Mouse (Mus musculus) urinary bladder, postnatal 36 days (tissue): ENCODE measurements at regions not wholly inside any gene's neighbourhood (a gene's known extent, or its start where the extent isn't known, plus 50 kb on each side); places are given as distances from the start of the nearest gene placed in this dataset.
A peak's percentile ranks its signal among the peaks of the same experiment; 100 is the strongest.

Experiments
- DNase-seq, 2 experiments: peaks; one replicate each; pipeline ENCODE4 v3.0.0; 2022; ENCODE audit warnings: low spot score in 2 of 2, mixed read lengths in 1 of 2

GRCm38 (mm10) chrX:52668679-52669078, 54.9 kb upstream of the Gpc3 start:
- no peak for DNase-seq

GRCm38 (mm10) chrX:52679045-52679444, 65.3 kb upstream of the Gpc3 start:
- DNase-seq: peak in 1 of 2 experiments; percentile 8

- no peak for DNase-seq
Observed at GRCm38 (mm10) chrX:52694392-52694791, 80.6 kb upstream of the Gpc3 start.

- DNase-seq: no peak
Observed at GRCm38 (mm10) chrX:52699615-52700014, 85.9 kb upstream of the Gpc3 start.

- DNase-seq: no peak
Observed at GRCm38 (mm10) chrX:52717495-52717894, 73.5 kb upstream of the Ccdc160 start.

GRCm38 (mm10) chrX:52738116-52738515, 52.9 kb upstream of the Ccdc160 start:
- no peak for DNase-seq
